Mouse (Mus musculus) adipocyte (in vitro differentiated cells): ENCODE data around the gene Siae.

Experiments used
- DNase-seq: peaks from one replicate; pipeline ENCODE4 v3.0.0-alpha.2; 2016; ENCODE audit warnings: low spot score

The Siae gene

DNA sequence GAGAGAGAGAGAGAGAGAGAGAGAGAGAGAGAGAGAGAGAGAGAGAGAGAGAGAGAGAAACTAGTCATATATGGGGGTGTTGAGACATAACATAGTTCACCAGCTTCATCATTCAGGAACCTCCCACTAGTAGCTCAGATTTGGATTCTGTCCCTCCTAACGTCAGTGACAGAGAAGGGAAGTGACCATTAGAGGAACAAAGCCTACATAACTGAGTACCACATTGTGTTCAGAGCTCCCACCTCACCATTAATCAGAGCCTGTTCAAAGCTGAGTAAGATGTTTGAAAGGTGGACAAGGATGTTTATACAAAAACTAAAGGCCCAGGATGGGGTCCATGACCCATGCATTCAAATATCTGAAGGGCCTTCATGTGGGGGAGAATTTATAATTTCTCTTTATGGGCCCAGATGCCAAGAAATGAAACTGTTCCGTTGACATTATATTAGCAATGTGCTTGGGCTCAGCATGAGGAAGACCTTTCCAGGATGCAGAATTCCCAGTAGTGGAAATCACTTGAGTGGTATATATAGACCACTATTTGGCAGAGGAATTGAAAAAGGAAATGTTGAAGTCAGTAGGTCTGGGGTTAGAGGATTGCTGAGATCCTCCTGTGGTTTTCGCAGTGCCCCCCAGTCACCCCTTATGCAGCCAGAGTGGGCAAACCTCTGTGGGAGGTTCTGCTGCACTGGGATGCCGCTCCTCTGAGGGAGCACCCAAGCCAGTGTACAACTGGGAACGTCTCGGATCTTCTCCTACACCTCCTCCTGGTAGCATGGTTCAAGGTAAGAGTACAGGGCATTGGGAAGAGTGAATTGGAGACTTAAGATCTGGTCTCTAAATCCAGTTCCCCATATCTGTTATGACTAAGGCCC lies 14.6 kb upstream of the Siae start:
- DNase-seq = no peak

GRCm38 (mm10) chr9:37541851-37542642 lies 13.5 kb upstream of the Siae start:
- no peak for DNase-seq

DNA sequence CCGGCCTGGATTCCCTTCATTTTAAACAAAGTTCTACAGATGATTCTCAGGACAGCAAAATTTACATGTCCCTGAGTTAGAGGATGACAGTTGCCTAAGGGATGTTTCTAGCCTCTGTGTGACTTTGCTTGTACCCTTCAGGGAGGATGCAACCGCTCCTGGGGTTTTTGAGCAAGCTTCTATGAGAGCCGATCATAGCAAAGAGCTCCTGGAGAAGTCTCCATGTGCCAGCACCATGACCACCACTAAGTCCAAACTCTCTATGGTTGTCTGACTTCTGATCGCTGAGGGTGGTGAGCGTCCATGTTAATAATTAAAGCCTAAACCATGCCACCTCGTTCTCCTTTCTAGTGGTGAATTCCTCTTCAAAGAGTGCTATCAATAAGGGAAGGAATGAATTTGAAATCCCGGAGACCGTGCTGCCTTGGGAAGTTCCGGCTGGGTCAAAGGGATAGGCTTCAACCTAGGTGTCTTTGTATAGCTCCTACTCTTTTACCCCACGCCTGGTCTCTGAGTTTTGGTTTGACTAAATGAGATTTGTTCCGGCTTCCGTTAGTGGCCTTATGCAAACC lies 11.5 kb upstream of the Siae start:
- DNase-seq = no peak

DNA sequence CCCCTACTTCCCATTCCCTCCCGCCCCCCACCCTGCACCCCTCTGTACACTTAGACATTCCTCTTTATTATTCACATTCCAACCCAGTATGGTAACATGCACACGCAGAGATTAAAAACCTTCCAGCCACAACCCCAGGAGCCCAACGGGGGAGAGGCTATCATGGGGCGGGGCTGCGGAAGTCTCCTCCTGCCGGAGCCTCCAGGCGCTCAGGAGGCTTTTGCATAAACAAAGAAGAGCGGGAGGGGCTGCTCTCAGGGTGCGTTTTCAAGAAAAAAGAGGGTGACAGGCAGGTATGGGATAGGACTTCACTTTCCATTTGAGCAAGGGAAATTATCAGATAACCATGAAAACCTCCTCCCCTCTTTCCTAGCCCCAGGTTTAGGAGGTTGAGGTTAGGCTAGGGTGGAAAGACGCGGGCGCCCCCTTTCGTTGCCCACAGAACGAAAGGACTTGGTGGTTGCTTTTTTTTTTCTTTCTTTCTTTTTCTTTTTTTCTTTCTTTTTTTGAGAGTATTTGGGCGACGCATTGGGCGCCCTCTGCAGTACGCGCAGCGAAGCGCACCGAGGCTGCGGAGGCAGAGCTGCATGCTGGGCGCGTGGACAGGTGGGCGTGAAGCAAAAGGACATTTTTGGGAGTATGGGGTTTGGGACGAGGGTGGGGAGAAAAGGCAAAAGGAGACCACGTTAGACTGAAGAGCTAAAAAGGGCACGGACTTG lies 10.9 kb upstream of the Siae start:
- DNase-seq = peak; percentile 57

DNA sequence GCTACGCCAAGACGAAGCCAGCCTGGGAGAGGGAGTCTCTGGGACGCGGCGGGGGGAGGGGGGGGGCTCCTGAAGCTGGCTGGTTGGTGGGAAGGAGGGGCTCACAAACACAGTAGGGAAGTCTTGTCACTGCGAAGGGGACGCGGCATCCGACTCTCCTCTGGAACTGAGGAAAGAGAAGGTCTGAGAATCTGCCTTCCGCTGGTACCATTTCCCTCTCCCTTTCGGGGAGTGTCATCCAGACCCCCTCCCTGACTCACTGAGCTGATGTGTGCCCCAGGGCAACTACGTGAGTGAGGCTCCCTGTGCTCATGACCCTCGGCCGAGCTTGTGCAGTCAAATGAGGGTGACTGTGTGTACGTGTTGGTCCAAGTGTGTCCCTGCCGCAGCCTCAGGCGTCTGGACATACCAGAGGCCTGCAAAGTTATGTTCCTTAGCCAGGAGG lies 10.3 kb upstream of the Siae start:
- no peak for DNase-seq

DNA sequence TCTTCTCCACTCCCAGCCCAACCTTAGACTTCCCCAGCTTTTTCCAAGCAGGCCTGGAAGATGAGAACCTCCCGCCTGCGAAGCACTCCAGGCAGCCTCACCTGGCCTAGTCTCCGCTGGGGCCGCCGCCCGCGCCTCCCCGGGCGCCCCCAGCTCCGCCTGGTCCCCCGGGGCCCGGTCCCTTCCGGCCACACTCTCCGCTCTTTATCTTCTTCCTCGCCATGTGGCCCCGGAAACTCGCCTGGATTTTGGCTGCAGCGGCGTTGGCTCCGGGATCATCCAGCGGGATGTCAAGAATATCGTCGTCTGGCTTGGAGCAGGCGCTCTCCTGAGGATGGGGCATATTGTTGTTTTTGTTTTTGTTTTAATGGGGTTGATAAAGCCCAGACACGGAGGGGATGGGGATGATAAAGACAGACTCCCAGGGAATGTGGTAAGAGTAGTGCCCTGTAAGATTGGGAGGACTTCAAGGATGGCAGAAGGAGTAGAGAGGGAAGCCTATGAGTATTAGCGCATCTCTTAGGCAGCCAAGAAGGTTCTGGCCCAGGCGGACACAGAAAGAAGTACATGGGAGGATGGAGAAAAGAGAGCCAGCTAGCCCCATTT lies 9.5 kb upstream of the Siae start:
- no peak for DNase-seq

DNA sequence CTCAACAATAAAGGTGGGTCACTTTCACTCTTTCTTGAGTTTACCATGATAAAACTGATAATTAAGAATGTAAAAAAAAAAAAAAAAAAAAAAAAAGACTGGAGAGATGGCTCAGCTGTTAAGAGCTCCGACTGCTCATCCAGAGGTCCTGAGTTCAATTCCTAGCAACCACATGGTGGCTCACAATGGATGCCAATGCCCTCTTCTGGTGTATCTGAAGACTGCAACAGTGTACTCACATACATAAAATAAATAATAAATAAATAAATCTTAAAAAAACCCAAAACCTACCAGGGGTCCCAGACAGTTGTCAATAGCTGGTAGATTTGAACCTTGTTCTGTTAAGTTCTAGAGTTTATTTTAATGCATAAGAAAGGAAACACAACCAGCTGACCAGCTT lies 8.6 kb upstream of the Siae start:
- peak; percentile 9 for DNase-seq

DNA sequence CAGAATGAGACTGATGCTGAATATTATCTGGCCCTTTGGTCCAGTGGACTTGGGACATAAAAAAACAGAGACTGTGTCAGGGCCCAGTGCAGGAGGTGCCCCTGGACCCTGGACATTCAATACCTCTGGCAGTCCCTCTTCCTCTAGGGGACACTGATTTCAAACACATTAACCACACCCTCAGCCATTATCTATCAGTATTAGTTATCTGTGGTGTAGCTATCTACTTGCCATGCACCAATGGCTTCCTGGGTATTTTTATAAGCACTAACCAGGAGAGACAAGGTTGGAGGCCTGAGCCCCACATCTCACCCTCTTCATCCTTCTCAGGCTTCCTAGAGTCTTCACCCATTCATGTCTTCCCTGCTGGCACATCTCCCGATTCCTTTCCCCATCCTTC lies 5.1 kb upstream of the Siae start:
- no peak for DNase-seq

- DNase-seq = no peak
Measured at GRCm38 (mm10) chr9:37551751-37552531, 3.6 kb upstream of the Siae start.

DNA sequence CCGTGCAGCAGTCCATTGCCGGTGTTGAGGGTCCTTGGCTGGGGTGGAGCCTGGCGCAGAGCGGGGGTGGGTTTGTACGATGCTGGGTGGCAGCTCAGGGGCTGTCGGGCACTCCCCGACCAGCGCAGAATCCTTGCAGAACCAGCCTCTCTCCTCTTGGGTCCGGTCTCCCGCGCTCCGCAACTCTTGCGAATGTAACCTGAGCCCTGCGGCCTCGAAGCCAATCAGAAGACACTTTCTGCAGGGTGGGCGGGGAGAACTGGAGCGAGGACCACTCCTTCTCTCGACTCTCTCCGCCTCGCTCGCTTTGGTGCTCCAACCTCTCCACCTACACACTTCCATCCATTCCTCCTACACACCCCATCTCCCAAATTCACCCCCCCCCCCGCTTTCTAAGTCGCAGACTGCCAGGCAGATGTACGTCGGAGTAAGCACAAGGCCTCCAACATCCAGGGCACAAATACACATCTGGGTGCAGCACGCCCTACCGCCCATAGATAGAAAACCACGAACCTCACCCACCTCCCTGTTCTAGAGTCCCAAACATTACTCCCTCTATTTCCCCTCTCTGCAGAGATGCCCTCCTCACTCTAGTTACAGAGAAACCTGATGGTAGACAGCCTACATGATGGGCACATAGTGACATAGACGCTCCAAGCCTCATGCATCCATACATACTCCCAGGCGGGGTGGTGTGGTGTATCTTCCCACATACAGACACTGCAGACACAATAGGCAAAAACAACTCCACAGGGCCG lies 2.8 kb upstream of the Siae start, which contains the start of gene Nrgn:
Gene Nrgn (minus strand): TSS at position 369 of the 758 bp plus-strand sequence.
- DNase-seq = no peak

DNA sequence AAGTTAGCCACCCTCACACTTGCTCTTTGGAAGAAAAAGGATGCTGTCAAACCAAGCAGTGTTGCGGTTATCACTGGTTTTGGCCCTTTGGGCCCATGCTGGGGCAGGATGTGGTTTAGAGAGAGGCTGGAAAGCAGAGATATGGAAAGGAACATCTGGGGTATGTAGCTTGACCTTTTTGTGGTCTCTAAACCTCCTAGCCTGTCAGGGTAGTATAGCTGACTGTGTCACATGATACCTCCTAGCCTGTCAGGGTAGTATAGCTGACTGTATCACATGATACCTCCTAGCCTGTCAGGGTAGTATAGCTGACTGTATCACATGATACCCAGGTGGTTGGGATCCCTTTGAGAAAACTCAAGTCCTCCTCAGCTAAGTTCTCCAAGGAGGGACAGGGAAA lies 1.2 kb upstream of the Siae start:
- no peak for DNase-seq

GRCm38 (mm10) chr9:37556366-37556765 lies 868 bp downstream of the Siae start:
- DNase-seq = no peak

DNA sequence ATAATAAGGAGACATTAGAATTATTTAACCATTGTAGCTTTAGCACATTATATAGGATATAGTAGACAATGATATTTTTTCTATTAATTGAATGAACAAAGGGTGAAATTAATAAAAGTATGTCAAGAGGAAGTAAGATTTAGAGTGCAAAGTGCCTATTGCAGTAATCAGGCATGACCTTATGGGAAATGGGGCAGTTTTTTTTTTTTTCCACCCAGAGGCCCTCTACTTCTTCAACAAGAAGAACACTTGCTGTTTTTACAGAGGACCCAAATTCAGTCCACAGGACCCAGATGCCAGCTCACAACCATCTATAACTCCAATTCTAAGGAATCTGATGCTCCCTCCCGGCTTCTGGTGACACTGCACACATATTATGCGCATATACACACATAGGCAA lies 5.1 kb downstream of the Siae start:
- DNase-seq = no peak

DNA sequence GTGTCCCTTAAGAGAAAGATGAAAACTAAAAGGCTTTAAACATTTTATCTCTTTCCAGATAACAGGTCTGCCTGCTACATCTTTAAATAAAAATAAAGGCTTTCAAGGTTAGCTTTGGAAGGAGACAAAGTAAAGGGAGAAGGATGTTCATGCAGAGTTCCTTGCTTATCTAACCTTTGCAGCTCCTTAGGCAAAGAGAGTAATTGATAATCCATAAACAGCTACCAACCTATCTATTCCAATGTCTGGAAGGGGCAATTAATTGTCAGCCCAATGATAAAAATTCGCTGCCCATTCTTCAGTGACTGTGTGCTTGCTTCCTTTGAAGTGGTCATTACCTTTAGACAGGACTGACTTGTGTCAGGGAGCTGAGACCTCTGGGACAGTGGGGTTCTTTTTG lies 8.3 kb downstream of the Siae start:
- DNase-seq = no peak

GRCm38 (mm10) chr9:37567019-37567418 lies 11.5 kb downstream of the Siae start:
- DNase-seq = no peak

GRCm38 (mm10) chr9:37567454-37567853 lies 12.0 kb downstream of the Siae start:
- no peak for DNase-seq

GRCm38 (mm10) chr9:37567892-37568604 lies 12.6 kb downstream of the Siae start:
- peak; percentile 9 for DNase-seq

GRCm38 (mm10) chr9:37568605-37569214 lies 13.2 kb downstream of the Siae start:
- DNase-seq = no peak

DNA sequence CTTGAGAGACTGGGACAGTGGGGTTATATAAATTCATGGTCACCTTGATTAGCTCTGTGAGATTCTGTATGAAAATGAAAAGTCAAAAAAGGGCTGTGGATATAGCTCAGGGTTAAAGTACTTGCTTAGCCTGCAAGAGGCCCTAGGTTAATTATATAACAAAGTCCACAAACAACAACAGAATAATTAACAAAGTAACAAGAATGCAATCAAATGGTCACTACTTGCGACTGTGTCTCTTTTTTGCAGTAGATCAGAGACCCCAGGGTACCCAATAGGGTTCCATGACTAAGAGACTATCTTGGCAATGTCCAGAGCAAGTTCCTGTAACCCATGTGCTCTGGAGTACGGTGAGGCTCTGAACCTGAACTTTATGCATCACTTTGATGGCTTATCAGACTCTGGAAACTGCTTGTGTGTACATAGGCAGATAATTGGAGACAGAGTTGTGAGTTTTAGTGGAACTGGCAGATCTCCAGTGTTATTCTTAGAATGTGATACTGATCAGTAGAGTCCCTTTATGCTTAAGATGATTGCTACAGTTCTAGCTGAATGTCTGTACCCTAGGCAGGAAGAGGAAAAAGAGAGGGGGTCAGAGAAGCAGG lies 13.8 kb downstream of the Siae start:
- DNase-seq = no peak
